Mouse (Mus musculus) stomach, embryonic 14.5 days (tissue): ENCODE measurements at regions not wholly inside any gene's neighbourhood (a gene's known extent, or its start where the extent isn't known, plus 50 kb on each side); places are given as distances from the start of the nearest gene placed in this dataset.

ENCODE experiments used
- ATAC-seq: fragments of 200-750 bp; cut with Nextera tagmentation; 2 replicates; pipeline ENCODE4 v1.8.0; 2017; ENCODE audit warnings: low read depth, moderate TSS enrichment; ENCODE audit not compliant: insufficient number of reproducible peaks, insufficient read depth, low FRiP score
- H3K27ac ChIP-seq: fragments of 300-500 bp; sonication (generic); 2 replicates; pipeline ENCODE4 v1.5.1; 2014; ENCODE audit warnings: mild to moderate bottlenecking, low read length, moderate library complexity, mixed read lengths
- H3K27me3 ChIP-seq: fragments of 300-500 bp; sonication (generic); 2 replicates; pipeline ENCODE4 v1.6.1; 2014; ENCODE audit warnings: low read length, control low read depth, mixed read lengths; ENCODE audit not compliant: control insufficient read depth, insufficient read depth
- H3K36me3 ChIP-seq: fragments of 300-500 bp; sonication (generic); 2 replicates; pipeline ENCODE4 v1.6.1; 2014; ENCODE audit warnings: mild to moderate bottlenecking, control low read depth, low read length, moderate library complexity, mixed read lengths; ENCODE audit not compliant: control insufficient read depth, insufficient read depth
- H3K4me1 ChIP-seq: fragments of 300-500 bp; sonication (generic); 2 replicates; pipeline ENCODE4 v1.6.1; 2014; ENCODE audit warnings: low read length, control low read depth, mixed read lengths; ENCODE audit not compliant: control insufficient read depth, insufficient read depth
- H3K4me2 ChIP-seq: fragments of 300-500 bp; sonication (generic); replicated peaks from 2 replicates; pipeline ENCODE4 v1.6.1; 2014; ENCODE audit warnings: low read depth, low read length, control low read depth
- H3K4me3 ChIP-seq: fragments of 300-500 bp; sonication (generic); 2 replicates; pipeline ENCODE4 v1.5.1; 2014; ENCODE audit warnings: low read depth, low read length, control low read depth
- H3K9ac ChIP-seq: fragments of 300-500 bp; sonication (generic); replicated peaks from 2 replicates; pipeline ENCODE4 v1.6.1; 2014; ENCODE audit warnings: low read depth, mild to moderate bottlenecking, control low read depth, low read length, moderate library complexity, mixed read lengths
- H3K9me3 ChIP-seq: fragments of 300-500 bp; sonication (generic); 2 replicates; pipeline ENCODE4 v1.6.1; 2016; ENCODE audit warnings: low read depth, low read length, control low read depth; ENCODE audit not compliant: control insufficient read depth
- WGBS: fragments of 180-500 bp; shearing (Covaris S2); extraction: QIAGEN DNeasy Blood & Tissue Kit; methylation state at CpG from one replicate; pipeline ENCODE4 v1.1.7; 2014; 5-methylcytosine and 5-hydroxymethylcytosine counted together

DNA sequence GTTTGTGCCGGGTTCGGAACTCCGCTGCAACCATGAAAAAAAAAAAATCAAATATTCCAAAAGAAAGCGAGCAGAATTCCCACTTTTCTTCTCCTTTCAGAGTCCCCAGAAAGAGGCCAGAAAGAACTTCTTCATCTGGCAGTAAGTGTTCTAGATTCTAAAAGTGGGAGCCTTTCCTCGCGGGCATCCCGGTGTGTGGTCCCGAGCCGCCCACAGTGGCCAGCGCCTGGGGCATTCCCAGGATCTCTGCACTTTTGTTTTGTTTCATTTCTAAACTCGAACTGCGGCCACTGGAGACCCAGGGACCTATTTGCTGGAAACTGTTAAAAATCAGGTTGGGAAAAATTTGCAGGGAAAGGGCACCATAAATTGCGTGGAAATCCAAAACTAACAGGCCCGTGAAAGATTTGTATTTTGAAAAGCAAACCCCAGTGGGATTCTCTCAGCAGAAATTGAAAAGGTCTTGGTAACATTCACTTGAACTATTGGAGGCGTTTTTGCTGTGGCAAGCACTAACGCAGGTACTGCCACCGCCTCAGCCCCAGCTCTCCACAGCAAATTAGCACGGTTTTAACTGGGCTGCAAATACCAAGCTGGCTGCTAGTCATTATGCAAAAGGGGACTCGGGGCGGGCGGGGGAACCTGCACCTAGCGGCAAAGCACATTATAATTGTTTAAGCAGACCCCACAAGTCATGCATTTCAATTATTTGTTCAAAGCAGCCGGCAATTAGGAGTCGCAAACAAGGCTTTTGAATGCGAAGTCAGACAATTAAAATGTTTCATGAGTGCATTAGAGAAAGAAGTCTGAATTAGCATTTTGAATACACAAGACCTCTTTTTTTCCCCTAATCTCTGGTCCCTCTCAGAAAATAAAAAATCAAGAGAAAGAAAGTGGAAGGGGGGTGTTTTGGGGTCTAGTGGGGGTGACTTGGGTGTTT is 90.9 kb downstream of the Foxb1 start:
- Histone ChIP-seq H3K4me3 (no peak overlapping the region), H3K4me2 (no peak overlapping the region), H3K27ac (no peak overlapping the region), H3K9ac (no peak overlapping the region), H3K9me3 (no peaks in the 10 kb centered on the region), H3K36me3 (no peaks in the 10 kb centered on the region), H3K27me3 (peaks cover 28% of the 10 kb centered on the region), H3K4me1 (no peaks in the 10 kb centered on the region)
- WGBS = 1% methylated on average over 25 of the region's 25 CpGs
- no peak for ATAC-seq

DNA sequence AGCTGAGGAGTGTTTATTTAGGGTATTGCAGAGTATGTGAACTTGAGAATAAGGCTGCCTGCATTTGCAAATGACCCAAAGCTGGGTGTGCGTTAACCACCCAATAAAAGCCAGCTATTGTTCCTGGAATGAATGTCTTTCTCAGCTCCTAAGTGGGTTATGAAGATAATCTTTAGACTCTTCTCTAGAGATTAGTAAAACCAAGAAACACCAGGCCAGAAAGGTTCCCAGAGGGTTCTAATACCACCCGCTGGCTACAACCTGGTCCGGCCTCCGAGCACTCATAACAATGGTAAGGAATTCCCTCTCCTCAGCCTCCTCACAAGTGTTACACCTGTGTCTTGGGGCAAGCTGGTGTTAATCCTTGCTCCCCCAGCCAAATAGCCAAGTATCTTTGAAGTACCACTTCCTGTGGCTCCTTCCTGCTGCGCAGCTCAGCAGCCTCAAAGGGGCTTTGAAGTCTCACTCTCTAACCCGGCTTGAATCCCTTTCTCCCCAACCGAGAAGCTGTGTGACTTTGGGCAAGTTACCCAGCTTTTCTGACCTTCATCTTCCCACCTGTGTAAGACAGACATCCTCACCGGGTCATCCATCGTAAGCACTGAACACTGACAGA is 92.2 kb downstream of the Foxb1 start:
- Histone ChIP-seq H3K4me3 (no peak overlapping the region), H3K27ac (no peak overlapping the region), H3K27me3 (peaks cover 28% of the 10 kb centered on the region), H3K9me3 (no peaks in the 10 kb centered on the region), H3K4me2 (no peak overlapping the region), H3K4me1 (no peaks in the 10 kb centered on the region), H3K9ac (no peak overlapping the region), H3K36me3 (no peaks in the 10 kb centered on the region)
- ATAC-seq = no peak
- 6% methylated on average over 9 of the region's 9 CpGs for WGBS

DNA sequence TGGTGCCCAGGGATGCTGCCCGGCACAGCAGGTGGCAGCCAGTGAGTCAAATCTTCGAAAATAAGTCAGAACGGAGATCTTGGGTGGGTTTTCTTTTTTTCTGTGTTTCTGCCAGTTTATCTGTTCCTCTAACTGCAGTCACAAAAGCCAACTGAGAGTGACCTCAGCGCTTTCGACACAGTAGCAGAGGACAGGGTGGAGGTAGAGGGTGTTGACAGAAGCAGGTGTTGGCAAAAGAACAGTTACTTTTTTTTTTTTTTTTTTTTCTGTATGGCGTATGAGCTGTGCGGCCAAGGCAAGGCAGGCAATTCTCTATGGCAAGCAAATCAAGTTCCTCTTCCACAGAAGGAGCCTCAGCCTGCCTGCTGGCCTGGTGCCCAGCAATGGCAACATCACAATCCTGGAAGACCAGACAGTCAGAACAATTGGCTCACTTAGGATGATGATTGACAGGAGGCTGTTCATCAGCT is 93.6 kb downstream of the Foxb1 start:
- Histone ChIP-seq H3K4me2 (no peak overlapping the region), H3K4me3 (no peak overlapping the region), H3K27me3 (peaks cover 28% of the 10 kb centered on the region), H3K27ac (no peak overlapping the region), H3K4me1 (no peaks in the 10 kb centered on the region), H3K9me3 (no peaks in the 10 kb centered on the region), H3K9ac (no peak overlapping the region), H3K36me3 (no peaks in the 10 kb centered on the region)
- ATAC-seq = no peak
- WGBS = 69% methylated on average over 7 of the region's 7 CpGs

DNA sequence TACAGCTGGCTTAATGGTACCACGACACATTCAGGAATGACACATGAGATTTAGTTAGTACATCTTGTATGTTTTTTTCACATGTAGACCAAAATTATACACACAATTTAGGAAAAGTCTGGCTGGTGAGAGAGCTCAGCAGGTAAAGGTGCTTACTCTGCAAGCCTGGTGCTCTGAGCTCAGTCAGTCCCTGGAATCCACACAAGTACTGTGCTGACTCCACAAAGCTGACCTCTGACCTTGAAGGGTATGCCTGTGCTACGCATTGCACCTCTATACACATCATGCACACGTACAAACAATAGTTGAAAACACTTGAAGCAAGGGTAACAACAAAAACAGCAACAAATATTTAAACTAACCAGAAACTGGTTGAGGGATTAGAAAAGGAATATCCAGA is 96.5 kb downstream of the Foxb1 start:
- Histone ChIP-seq H3K4me1 (no peaks in the 10 kb centered on the region), H3K27ac (no peak overlapping the region), H3K9ac (no peak overlapping the region), H3K9me3 (no peaks in the 10 kb centered on the region), H3K27me3 (peaks cover 17% of the 10 kb centered on the region), H3K4me2 (no peak overlapping the region), H3K36me3 (no peaks in the 10 kb centered on the region), H3K4me3 (no peak overlapping the region)
- ATAC-seq = no peak
- 78% methylated on average over 3 of the region's 3 CpGs for WGBS

DNA sequence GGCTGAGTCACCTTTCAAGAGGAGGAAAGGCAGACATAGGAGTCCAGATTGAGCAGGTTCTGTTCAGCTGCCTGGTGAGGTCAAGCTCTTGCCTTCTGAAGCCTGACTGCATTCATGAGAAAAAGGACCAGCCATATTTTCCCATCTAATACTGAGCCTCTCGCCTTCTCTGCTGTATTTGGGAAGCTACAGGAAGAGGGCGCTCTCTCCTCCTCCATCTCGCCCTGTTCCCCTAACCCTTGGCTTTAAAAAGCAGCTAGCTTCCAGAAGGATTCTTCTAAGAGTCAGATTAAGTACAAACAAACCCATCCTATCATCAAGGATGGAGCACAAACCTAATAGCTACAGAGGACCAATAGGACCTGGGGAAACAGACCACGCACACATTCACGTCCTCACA is 98.3 kb downstream of the Foxb1 start:
- no peak overlapping the region for H3K27ac ChIP-seq
- H3K36me3 ChIP-seq = no peaks in the 10 kb centered on the region
- no peak overlapping the region for H3K4me3 ChIP-seq
- no peaks in the 10 kb centered on the region for H3K27me3 ChIP-seq
- no peak overlapping the region for H3K4me2 ChIP-seq
- H3K9ac ChIP-seq = no peak overlapping the region
- no peaks in the 10 kb centered on the region for H3K9me3 ChIP-seq
- no peaks in the 10 kb centered on the region for H3K4me1 ChIP-seq
- 37% methylated on average over 5 of the region's 5 CpGs for WGBS
- no peak for ATAC-seq

DNA sequence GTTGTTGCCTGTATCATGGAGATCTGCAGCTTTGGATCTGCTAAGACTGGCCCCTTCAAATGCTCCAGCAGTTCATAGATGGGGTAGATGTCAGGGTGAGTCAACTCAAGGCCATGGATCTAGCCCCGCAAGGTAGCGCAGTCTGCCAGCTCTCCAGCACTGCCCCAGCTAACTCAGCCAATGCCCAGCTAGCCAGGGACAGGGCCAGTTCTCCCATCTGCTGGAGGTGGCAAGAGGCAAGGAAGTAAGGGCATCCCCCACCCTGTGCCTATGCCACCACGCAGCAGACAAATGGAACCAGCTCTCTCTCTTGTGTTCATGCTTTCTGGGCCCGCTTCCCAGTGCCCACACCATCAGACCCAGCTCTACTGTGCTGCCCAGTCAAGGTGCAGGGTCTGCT is 102.5 kb downstream of the Foxb1 start:
- no peaks in the 10 kb centered on the region for H3K4me1 ChIP-seq
- WGBS = 84% methylated on average over 4 of the region's 4 CpGs
- H3K9ac ChIP-seq = no peak overlapping the region
- no peaks in the 10 kb centered on the region for H3K9me3 ChIP-seq
- H3K4me2 ChIP-seq = no peak overlapping the region
- no peak overlapping the region for H3K4me3 ChIP-seq
- no peak overlapping the region for H3K27ac ChIP-seq
- no peaks in the 10 kb centered on the region for H3K36me3 ChIP-seq
- no peak for ATAC-seq
- H3K27me3 ChIP-seq = no peaks in the 10 kb centered on the region

DNA sequence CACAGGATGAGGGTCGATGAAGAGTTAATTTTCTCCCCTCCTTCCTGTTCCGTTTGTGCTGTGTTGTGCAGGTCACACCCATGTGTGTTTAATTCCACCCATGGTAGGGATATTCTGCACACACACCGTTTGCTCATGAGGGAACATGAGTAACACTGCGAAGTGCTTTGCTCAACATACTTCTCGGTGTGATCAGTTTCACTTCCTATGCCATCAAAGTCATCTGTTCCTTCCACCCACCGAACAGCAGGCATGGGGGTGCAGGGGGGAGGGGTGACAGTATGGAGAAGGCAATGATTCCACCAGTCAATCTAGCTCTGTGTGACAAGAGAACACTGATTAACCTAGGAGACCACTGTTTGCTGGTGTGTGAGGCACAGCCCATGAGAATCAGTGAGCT is 104.7 kb downstream of the Foxb1 start:
- Histone ChIP-seq H3K4me3 (no peak overlapping the region), H3K4me1 (no peaks in the 10 kb centered on the region), H3K36me3 (no peaks in the 10 kb centered on the region), H3K9ac (no peak overlapping the region), H3K4me2 (no peak overlapping the region), H3K27me3 (no peaks in the 10 kb centered on the region), H3K9me3 (no peaks in the 10 kb centered on the region), H3K27ac (no peak overlapping the region)
- WGBS = 70% methylated on average over 6 of the region's 6 CpGs
- no peak for ATAC-seq

DNA sequence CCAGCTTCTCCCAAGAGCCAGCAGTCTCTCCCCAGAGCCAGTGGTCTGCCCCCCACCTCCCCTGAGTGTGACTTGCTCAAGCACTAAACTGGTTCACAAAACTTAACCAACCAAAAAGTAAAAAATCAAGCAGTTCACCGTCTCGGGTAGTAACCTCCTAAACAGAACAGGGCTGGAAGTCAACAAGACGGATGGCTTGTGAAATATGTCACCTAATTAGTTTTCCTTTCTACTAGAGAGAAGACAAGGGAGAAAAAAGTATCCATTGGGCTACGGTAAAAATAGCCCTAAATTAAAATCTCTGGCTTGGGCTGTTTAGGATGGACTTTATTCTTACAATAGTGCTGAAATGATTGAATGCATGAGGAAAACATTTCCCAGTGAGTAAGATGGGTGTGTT is 108.6 kb downstream of the Foxb1 start:
- H3K9ac ChIP-seq = no peak overlapping the region
- 34% methylated on average over 4 of the region's 4 CpGs for WGBS
- no peak overlapping the region for H3K27ac ChIP-seq

More for the DNA sequence above, 108.6 kb downstream of the Foxb1 start:
- Histone ChIP-seq H3K4me2 (no peak overlapping the region), H3K9me3 (no peaks in the 10 kb centered on the region), H3K4me1 (no peaks in the 10 kb centered on the region), H3K27me3 (no peaks in the 10 kb centered on the region), H3K4me3 (no peak overlapping the region), H3K36me3 (no peaks in the 10 kb centered on the region)
- ATAC-seq = no peak
